Mouse (Mus musculus) right cerebral cortex, adult 2 months (tissue): ENCODE measurements at regions not wholly inside any gene's neighbourhood (a gene's known extent, or its start where the extent isn't known, plus 50 kb on each side); places are given as distances from the start of the nearest gene placed in this dataset.

Experiments used
- DNase-seq, 2 experiments: peaks; one replicate each; pipeline ENCODE4 v3.0.0; 2021 to 2022; ENCODE audit warnings: low spot score in 2 of 2

- DNase-seq, result no peak
Observed at GRCm38 (mm10) chr12:110026033-110026750, 252.7 kb upstream of the Dio3 start.

- no peak for DNase-seq
Observed at GRCm38 (mm10) chr12:110027345-110027744, 251.5 kb upstream of the Dio3 start.

- no peak for DNase-seq
Observed at GRCm38 (mm10) chr12:110027976-110028375, 250.9 kb upstream of the Dio3 start.

- DNase-seq, result no peak
Observed at GRCm38 (mm10) chr12:110028646-110029045, 250.2 kb upstream of the Dio3 start.

GRCm38 (mm10) chr12:110031326-110031725, 247.5 kb upstream of the Dio3 start:
- DNase-seq, result no peak

- DNase-seq, result no peak
Observed at GRCm38 (mm10) chr12:110035171-110035570, 243.7 kb upstream of the Dio3 start.

- peak; percentile 59 to 62 for DNase-seq
Observed at GRCm38 (mm10) chr12:110040682-110041081, 238.2 kb upstream of the Dio3 start.

- no peak for DNase-seq
Observed at GRCm38 (mm10) chr12:110041782-110042181, 237.1 kb upstream of the Dio3 start.

- no peak for DNase-seq
Observed at GRCm38 (mm10) chr12:110044266-110044665, 234.6 kb upstream of the Dio3 start.

GRCm38 (mm10) chr12:110044721-110045120, 234.1 kb upstream of the Dio3 start:
- no peak for DNase-seq

- no peak for DNase-seq
Observed at GRCm38 (mm10) chr12:110045770-110046330, 233.0 kb upstream of the Dio3 start.

- no peak for DNase-seq
Observed at GRCm38 (mm10) chr12:110046613-110047012, 232.3 kb upstream of the Dio3 start.

GRCm38 (mm10) chr12:110047466-110048250, 231.2 kb upstream of the Dio3 start:
- peak; percentile 38 to 42 for DNase-seq

- DNase-seq, result peak; percentile 59 to 66
Observed at GRCm38 (mm10) chr12:110049154-110049736, 229.6 kb upstream of the Dio3 start.

- no peak for DNase-seq
Observed at GRCm38 (mm10) chr12:110059321-110059720, 219.5 kb upstream of the Dio3 start.

- no peak for DNase-seq
Observed at GRCm38 (mm10) chr12:110061961-110062360, 216.9 kb upstream of the Dio3 start.

- no peak for DNase-seq
Observed at GRCm38 (mm10) chr12:110063013-110063412, 215.9 kb upstream of the Dio3 start.

GRCm38 (mm10) chr12:110066361-110066885, 212.4 kb upstream of the Dio3 start:
- no peak for DNase-seq

GRCm38 (mm10) chr12:110070506-110070905, 208.4 kb upstream of the Dio3 start:
- no peak for DNase-seq

GRCm38 (mm10) chr12:110071823-110072222, 207.0 kb upstream of the Dio3 start:
- DNase-seq, result no peak

GRCm38 (mm10) chr12:110074921-110075320, 203.9 kb upstream of the Dio3 start:
- DNase-seq, result no peak
